Mouse (Mus musculus) ES-E14 (cell line): ENCODE measurements around the gene Pcsk4. TPM values are rescaled to one million over a fixed set of nuclear protein-coding genes. Genes with fewer than 3 reads are reported as not detected.

Experiments used
- DNase-seq: peaks from one replicate; pipeline ENCODE4 v3.0.0-alpha.2; 2013; ENCODE audit warnings: low read depth, low spot score
- H3K27ac ChIP-seq: 2 replicates; pipeline ENCODE4 v1.5.1; 2012; ENCODE audit warnings: low read depth, mild to moderate bottlenecking, low read length, moderate library complexity, mixed read lengths; ENCODE audit not compliant: poor library complexity, insufficient read depth, severe bottlenecking
- H3K36me3 ChIP-seq: 2 replicates; pipeline ENCODE4 v1.6.1; 2012; ENCODE audit warnings: mild to moderate bottlenecking, low read length, moderate library complexity, mixed read lengths; ENCODE audit not compliant: control insufficient read depth, poor library complexity, insufficient read depth, severe bottlenecking
- H3K4me1 ChIP-seq, 2 experiments: fragments of 150-350 bp in 1 of 2; sonication (generic) in 1 of 2; 2 replicates each; pipeline ENCODE4 v1.6.1; 2012; ENCODE audit warnings: low read length in 2 of 2, mild to moderate bottlenecking in 1 of 2, mixed read lengths in 1 of 2; ENCODE audit not compliant: control insufficient read depth in 2 of 2, insufficient read depth in 2 of 2, poor library complexity in 1 of 2
- H3K4me3 ChIP-seq, 2 experiments: fragments of 150-350 bp in 1 of 2; sonication (generic) in 1 of 2; 2 replicates each; pipeline ENCODE4 v1.5.1; 2012; ENCODE audit warnings: low read length in 2 of 2, low read depth in 1 of 2, mild to moderate bottlenecking in 1 of 2, mixed read lengths in 1 of 2; ENCODE audit not compliant: insufficient read depth in 1 of 2, poor library complexity in 1 of 2, severe bottlenecking in 1 of 2
- H3K9ac ChIP-seq: 2 replicates; pipeline ENCODE4 v1.6.1; 2012; ENCODE audit warnings: low read depth, mild to moderate bottlenecking, low read length, mixed read lengths; ENCODE audit not compliant: poor library complexity, insufficient read depth, severe bottlenecking
- H3K9me3 ChIP-seq: fragments of 150-350 bp; sonication (generic); 2 replicates; pipeline ENCODE4 v1.6.1; 2012; ENCODE audit warnings: low read depth, mild to moderate bottlenecking, low read length; ENCODE audit not compliant: control insufficient read depth, insufficient read depth
- CHD2 ChIP-seq: IDR thresholded peaks from 2 replicates; pipeline ENCODE4 v1.6.1; 2014; ENCODE audit warnings: mild to moderate bottlenecking, low read depth, low read length, inconsistent platforms
- HCFC1 ChIP-seq: IDR thresholded peaks from 2 replicates; pipeline ENCODE4 v1.6.1; 2012; ENCODE audit warnings: low read length, inconsistent platforms, borderline replicate concordance; ENCODE audit not compliant: insufficient read depth
- MAFK ChIP-seq: IDR thresholded peaks from 2 replicates; pipeline ENCODE4 v1.6.1; 2014; ENCODE audit warnings: mild to moderate bottlenecking, low read depth, low read length, inconsistent platforms; ENCODE audit not compliant: insufficient read depth
- ZC3H11A ChIP-seq: IDR thresholded peaks from 2 replicates; pipeline ENCODE4 v1.6.1; 2012; ENCODE audit warnings: low read depth, mild to moderate bottlenecking, inconsistent platforms, low read length, borderline replicate concordance
- ZNF384 ChIP-seq: IDR thresholded peaks from 2 replicates; pipeline ENCODE4 v1.6.1; 2012; ENCODE audit warnings: low read depth, low read length, inconsistent platforms
- in situ Hi-C, 2 experiments: fragments of 600-800 bp; cut with MboI; formaldehyde crosslinking; loops; one replicate each; pipeline ENCODE4 v1.15.1; 2025; ENCODE audit warnings: low sequenced_read_pairs in 2 of 2, inconsistent platforms in 1 of 2; ENCODE audit not compliant: unreplicated experiment in 2 of 2
- total RNA-seq: library from RNA; depleted of rRNA; stranded (reverse); fragments of 300-350 nt; gene quantifications from 2 replicates; pipeline ENCODE4 v1.2.3, GENCODE M21; 2012

The Pcsk4 gene
- total RNA-seq, 1 experiment, result 1.4 TPM

DNA sequence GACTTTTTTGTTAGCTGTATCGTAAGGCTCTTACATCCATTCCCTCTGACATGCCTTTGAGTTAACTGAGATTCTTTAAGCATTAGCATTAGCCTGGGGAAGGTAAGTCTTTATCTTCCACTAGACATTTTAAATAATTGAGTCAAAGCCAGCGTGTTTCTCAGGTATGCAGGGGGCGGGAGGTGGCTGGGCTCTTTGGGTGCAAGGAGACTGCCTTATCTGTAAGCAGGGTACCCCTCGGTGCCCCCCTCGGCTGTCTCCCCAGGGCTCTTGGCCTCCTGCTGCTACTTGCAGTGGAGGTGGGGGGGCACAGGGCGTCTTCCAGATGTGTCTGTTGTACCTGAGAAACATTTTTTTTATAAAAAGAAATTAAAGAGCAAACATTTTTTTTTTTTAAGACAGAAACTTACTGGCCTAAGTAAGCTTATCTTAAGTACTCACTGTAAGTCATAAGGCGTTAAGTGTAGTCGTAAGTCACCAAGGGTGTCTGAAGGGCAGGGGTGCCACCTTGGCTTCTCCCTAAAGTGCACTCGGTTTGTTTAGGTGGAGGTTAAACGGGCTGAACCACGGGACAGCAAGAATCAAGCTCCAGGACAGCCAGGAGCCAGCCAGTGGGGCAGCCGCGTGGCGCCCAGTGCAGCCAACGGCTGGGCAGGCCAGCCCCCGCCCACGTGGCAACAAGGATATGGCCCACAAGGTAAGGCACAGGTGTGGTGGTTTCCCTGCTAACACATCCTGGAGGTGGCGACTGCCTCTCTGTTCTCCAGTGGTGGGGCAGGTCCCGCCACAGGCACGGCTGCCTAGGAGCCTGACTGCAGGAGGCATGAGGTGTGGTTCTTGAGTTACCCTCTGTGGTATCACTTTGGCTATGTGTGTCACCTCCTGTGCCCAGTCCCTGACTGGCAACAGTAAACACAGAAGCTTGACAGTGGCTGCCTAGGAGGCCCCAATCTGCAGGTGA, 46.5 kb downstream of the Pcsk4 start:
- H3K4me3 ChIP-seq, result no peak overlapping the region
- in situ Hi-C loops, result no loop called here
- H3K36me3 ChIP-seq, result peaks cover 85% of the 10 kb centered on the region
- TF ChIP-seq ZNF384 (no peak), CHD2 (no peak), MAFK (no peak), ZC3H11A (no peak)
- H3K4me1 ChIP-seq, result peaks cover 0 to 19% of the 10 kb centered on the region in 2 experiments; a peak in 1 of 4 replicates
- DNase-seq, result no peak
- no peak overlapping the region for H3K9ac ChIP-seq
- no peak overlapping the region for H3K27ac ChIP-seq
- H3K9me3 ChIP-seq, result no peaks in the 10 kb centered on the region

- DNase-seq, result no peak
- Histone ChIP-seq H3K9ac (no peak overlapping the region), H3K27ac (no peak overlapping the region), H3K4me1 (peaks cover 0 to 19% of the 10 kb centered on the region in 2 experiments; a peak in 1 of 4 replicates), H3K9me3 (no peaks in the 10 kb centered on the region), H3K36me3 (peaks cover 85% of the 10 kb centered on the region), H3K4me3 (no peak overlapping the region)
- in situ Hi-C loops, result no loop called here
- TF ChIP-seq ZNF384 (no peak), MAFK (no peak), ZC3H11A (no peak), CHD2 (no peak), HCFC1 (no peak)
Measured at GRCm38 (mm10) chr10:80281921-80282371, 47.4 kb downstream of the Pcsk4 start.

DNA sequence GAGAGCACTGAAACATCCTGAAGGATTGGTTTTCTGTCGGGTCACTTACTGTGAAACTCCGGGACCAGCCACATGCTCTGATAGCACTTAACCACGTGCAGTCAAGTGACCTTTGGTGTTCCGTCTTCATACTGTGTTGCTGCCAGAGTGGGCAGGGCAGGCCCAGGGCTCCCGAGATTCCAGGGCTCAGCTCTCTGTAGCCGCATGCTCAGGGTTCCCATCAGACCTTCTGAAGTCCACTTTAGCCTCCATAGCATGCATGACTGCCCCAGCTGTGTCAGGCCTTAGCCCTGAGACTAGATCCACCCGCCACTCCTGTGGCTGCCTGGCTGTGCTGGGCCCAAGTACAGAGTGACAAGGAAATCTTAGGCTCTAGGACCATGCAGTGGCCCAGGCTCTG, 48.0 kb downstream of the Pcsk4 start:
- Histone ChIP-seq H3K36me3 (peaks cover 85% of the 10 kb centered on the region), H3K27ac (no peak overlapping the region), H3K4me1 (peaks cover 0 to 19% of the 10 kb centered on the region in 2 experiments; a peak in 1 of 4 replicates), H3K4me3 (no peak overlapping the region), H3K9ac (no peak overlapping the region; the same call in 1 of the 2 replicates), H3K9me3 (no peaks in the 10 kb centered on the region)
- no peak for DNase-seq
- TF ChIP-seq MAFK (no peak), CHD2 (no peak), ZC3H11A (no peak), ZNF384 (no peak), HCFC1 (no peak)
- in situ Hi-C loops, result no loop called here

- DNase-seq, result no peak
- Histone ChIP-seq H3K36me3 (peaks cover 82% of the 10 kb centered on the region), H3K27ac (no peak overlapping the region), H3K9me3 (no peaks in the 10 kb centered on the region), H3K9ac (no peak overlapping the region), H3K4me3 (no peak overlapping the region), H3K4me1 (peaks cover 0 to 13% of the 10 kb centered on the region in 2 experiments; a peak in 1 of 4 replicates)
- TF ChIP-seq MAFK (no peak), CHD2 (no peak), ZC3H11A (no peak), HCFC1 (no peak), ZNF384 (no peak)
- in situ Hi-C loops, result no loop called here
Measured at GRCm38 (mm10) chr10:80279273-80279672, 50.0 kb downstream of the Pcsk4 start.
